In the genomic region with DNA sequence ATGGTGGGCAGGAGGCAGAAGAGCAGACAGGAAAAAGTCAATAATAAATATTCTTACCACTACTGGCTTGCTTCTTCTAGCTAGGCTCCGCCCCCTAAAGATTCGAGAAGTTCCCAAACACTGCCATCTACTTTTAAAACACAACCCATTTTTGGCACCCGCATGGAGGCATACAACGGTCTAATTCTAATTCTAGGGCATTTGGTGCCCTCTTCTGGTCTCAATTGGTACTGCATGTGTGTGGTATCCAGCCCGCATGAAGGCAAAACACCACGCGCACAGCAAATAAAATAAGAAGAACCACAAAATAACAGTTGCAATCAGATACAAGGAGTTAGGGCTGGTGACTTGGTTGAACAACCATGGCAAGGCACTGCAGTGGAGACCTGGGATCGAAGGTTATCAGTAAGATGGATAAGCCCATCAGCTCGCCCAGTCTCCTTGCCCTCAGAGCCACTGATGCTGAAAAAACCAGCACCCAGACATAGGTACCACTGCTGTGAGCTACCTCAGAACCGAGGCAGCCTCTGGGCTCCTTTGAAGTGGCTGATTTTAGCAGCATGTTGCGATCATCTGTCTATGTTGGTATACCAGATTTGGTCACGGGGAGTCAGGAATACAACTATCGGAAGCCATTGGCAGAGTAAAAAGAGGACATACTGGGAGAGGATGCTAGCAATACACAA, we compare ENCODE assay signal across 9 mouse cellular contexts. TPM values are rescaled to one million over a fixed set of nuclear protein-coding genes. Genes with fewer than 3 reads are reported as not detected.
DNase-seq lines count a peak whose midpoint lies in the region; ATAC-seq and TF ChIP-seq lines count a peak whose summit lies in the region.
"Had no signal": no experiment of that assay in that cellular context is flagged by ENCODE, and none has a peak within 500 bp of the region (broad histone marks: within the 10 kb centered on the region; RNA-seq: fewer than 3 reads in every experiment).

No protein-coding gene starts in this region.

- H3K27ac ChIP-seq in kidney, embryonic 14.5 days (ENCODE audit: low read depth, low read length): no peak overlapping the region
- H3K27ac ChIP-seq: embryonic facial prominence, embryonic 13.5 days had no signal

- intact Hi-C loops in left cerebral cortex, postnatal 10 days (cut with DNase I): loop anchor here (10.0 kb wide), 1 partner anchor 636 kb away; the partner anchor contains the start of gene Chst10

- no peak for TF ChIP-seq POLR2A in brain, embryonic 14.5 days (IDR thresholded peaks at IDR 0.05; ENCODE audit: borderline replicate concordance, extremely low read depth, insufficient read depth, insufficient read length, poor library complexity, severe bottlenecking)

- no peak overlapping the region for H3K4me3 ChIP-seq in kidney, embryonic 14.5 days (ENCODE audit: low read length)
- H3K4me3 ChIP-seq: embryonic facial prominence, embryonic 13.5 days had no signal

- ATAC-seq in kidney, embryonic 14.5 days (ENCODE audit: low FRiP score, low TSS enrichment): no peak
- peak; percentile 71 for ATAC-seq in erythroid progenitor cell, adult 5-6 weeks (replicated peaks; ENCODE audit: low FRiP score, poor library complexity, severe bottlenecking)
- ATAC-seq in hematopoietic stem cell, adult 5-6 weeks (replicated peaks in 1 of 2; ENCODE audit: insufficient read depth in 1 of 2, low FRiP score in 2 of 2, low TSS enrichment in 1 of 2, low read depth in 1 of 2, poor library complexity in 2 of 2, severe bottlenecking in 2 of 2): peak; percentile 47 to 50; a peak in 3 of 4 replicates

- DNase-seq in kidney, adult 11 months: peak; percentile 59
- peak; percentile 79 for DNase-seq in brain, embryonic 14.5 days (ENCODE audit: low read depth)
- DNase-seq in left cerebral cortex, postnatal 10 days (ENCODE audit: extremely low spot score in 1 of 2, low spot score in 2 of 2): peak; percentile 77 to 80
- DNase-seq in monocyte, adult 2 months (ENCODE audit: low read depth in 1 of 2, low spot score in 2 of 2): peak; percentile 45 to 71
- DNase-seq in telencephalon, adult 2 months (ENCODE audit: low read depth, low spot score): peak; percentile 61

- no peaks in the 10 kb centered on the region for H3K4me1 ChIP-seq in kidney, embryonic 14.5 days (ENCODE audit: control insufficient read depth, insufficient read depth, low read length)

- no peak overlapping the region for H3K9ac ChIP-seq in kidney, embryonic 14.5 days (ENCODE audit: low read depth, low read length)
- H3K9ac ChIP-seq: embryonic facial prominence, embryonic 13.5 days had no signal

- peak; percentile 77; the same call in 1 of the 2 replicates for TF ChIP-seq CTCF in brain, embryonic 14.5 days (IDR thresholded peaks at IDR 0.05; ENCODE audit: borderline replicate concordance, extremely low read depth, insufficient read depth, insufficient read length)

- no peaks in the 10 kb centered on the region for H3K36me3 ChIP-seq in kidney, embryonic 14.5 days (ENCODE audit: control insufficient read depth, insufficient read depth, low read length)
- H3K36me3 ChIP-seq: embryonic facial prominence, embryonic 13.5 days had no signal

- WGBS in kidney, embryonic 14.5 days: 42% methylated on average over 13 of the region's 13 CpGs

- H3K9me3 ChIP-seq in kidney, embryonic 14.5 days (ENCODE audit: control insufficient read depth, low read length): no peaks in the 10 kb centered on the region
- H3K9me3 ChIP-seq: embryonic facial prominence, embryonic 13.5 days had no signal

- no peak overlapping the region for H3K4me2 ChIP-seq in kidney, embryonic 14.5 days (replicated peaks; ENCODE audit: low read depth, low read length)
- H3K4me2 ChIP-seq: embryonic facial prominence, embryonic 13.5 days had no signal

- no peaks in the 10 kb centered on the region for H3K27me3 ChIP-seq in kidney, embryonic 14.5 days (ENCODE audit: control insufficient read depth, insufficient read depth, low read length)
- H3K27me3 ChIP-seq: embryonic facial prominence, embryonic 13.5 days had no signal

RNA-seq across cellular contexts. Expression of gene Cnot11, which starts 4.4 kb away (rescaled TPM):
- polyA plus RNA-seq in kidney, embryonic 14.5 days (2014; fragmentation: Nextera tagmentation; extraction: Ambion mirVana): 30.0 and 36.2 TPM in 2 replicates
- 23.5 and 27.7 TPM in 2 replicates for polyA plus RNA-seq in brain, embryonic 14.5 days (2012; rRNA removed)
- 6.1 and 6.3 TPM in 2 replicates for total RNA-seq in erythroid progenitor cell, adult 5-6 weeks (2015; ENCODE audit: low replicate concordance)
- 9.9 and 17.3 TPM in 2 replicates for total RNA-seq in erythroid progenitor cell, adult 5-6 weeks (2017; ENCODE audit: low replicate concordance)
- 35.9 and 46.1 TPM in 2 replicates for total RNA-seq in hematopoietic stem cell, adult 5-6 weeks (2017)
- total RNA-seq in left cerebral cortex, postnatal 10 days (2021): 10 to 100 TPM; 24.4 to 26.4 TPM

RNA-seq across cellular contexts. Expression of gene Rnf149, which starts 46.8 kb away (rescaled TPM):
- 41.3 and 45.2 TPM in 2 replicates for polyA plus RNA-seq in kidney, embryonic 14.5 days (2014; fragmentation: Nextera tagmentation; extraction: Ambion mirVana)
- polyA plus RNA-seq in brain, embryonic 14.5 days (2012; rRNA removed): 21.9 and 24.4 TPM in 2 replicates
- 2.2 and 9.2 TPM in 2 replicates for total RNA-seq in erythroid progenitor cell, adult 5-6 weeks (2015; ENCODE audit: low replicate concordance)
- total RNA-seq in erythroid progenitor cell, adult 5-6 weeks (2017; ENCODE audit: low replicate concordance): 10.1 and 11.0 TPM in 2 replicates
- 53.5 and 60.2 TPM in 2 replicates for total RNA-seq in hematopoietic stem cell, adult 5-6 weeks (2017)
- 10 to 100 TPM; 21.4 to 25.9 TPM for total RNA-seq in left cerebral cortex, postnatal 10 days (2021)

RNA-seq across cellular contexts. Expression of gene Tbc1d8, which starts 51.8 kb away (rescaled TPM):
- 6.4 and 12.2 TPM in 2 replicates for polyA plus RNA-seq in kidney, embryonic 14.5 days (2014; fragmentation: Nextera tagmentation; extraction: Ambion mirVana)
- 12.6 and 12.8 TPM in 2 replicates for polyA plus RNA-seq in brain, embryonic 14.5 days (2012; rRNA removed)
- 25.2 and 43.2 TPM in 2 replicates for total RNA-seq in erythroid progenitor cell, adult 5-6 weeks (2015; ENCODE audit: low replicate concordance)
- total RNA-seq in erythroid progenitor cell, adult 5-6 weeks (2017; ENCODE audit: low replicate concordance): 3.3 and 6.9 TPM in 2 replicates
- 8.6 and 14.8 TPM in 2 replicates for total RNA-seq in hematopoietic stem cell, adult 5-6 weeks (2017)
- total RNA-seq in left cerebral cortex, postnatal 10 days (2021): 10 to 100 TPM; 17.7 to 19.2 TPM
